Mouse (Mus musculus) bone marrow macrophage, adult 2 months (primary cell): ENCODE measurements around the gene Hmgb3.

Experiments
- CTCF ChIP-seq: IDR thresholded peaks from 2 replicates; pipeline ENCODE4 v1.5.1; 2012; ENCODE audit warnings: low read depth, mild to moderate bottlenecking, low read length, moderate library complexity
- POLR2A ChIP-seq: IDR thresholded peaks from 2 replicates; pipeline ENCODE4 v1.6.1; 2012; ENCODE audit warnings: mild to moderate bottlenecking, low read depth, low read length, borderline replicate concordance

- TF ChIP-seq CTCF = no peak
- TF ChIP-seq POLR2A = no peak
Observed at GRCm38 (mm10) chrX:71524310-71524709, 31.4 kb upstream of the Hmgb3 start.
